Mouse (Mus musculus): ENCODE results near the gene Aldob. TPM values are rescaled to one million over a fixed set of nuclear protein-coding genes. Genes with fewer than 3 reads are reported as not detected.

Aldob gene
- polyA plus RNA-seq, 1 experiment from 2014 or later: 143 TPM

Other genes starting within 250 kb of the Aldob start
- gene Acnat2, start 141.4 kb downstream of the Aldob start, polyA plus RNA-seq (2015; fragmentation: Nextera tagmentation; extraction: Ambion mirVana): 0.36 and 0.43 TPM in 2 replicates
- 0.24 and 0.52 TPM in 2 replicates for gene Acnat1, start 75.6 kb downstream of the Aldob start, polyA plus RNA-seq (2015; fragmentation: Nextera tagmentation; extraction: Ambion mirVana)
- gene Baat, start 43.0 kb downstream of the Aldob start, polyA plus RNA-seq (2015; fragmentation: Nextera tagmentation; extraction: Ambion mirVana): 0.32 and 0.43 TPM in 2 replicates
- 57.8 and 74.2 TPM in 2 replicates for gene Mrpl50, start 28.5 kb downstream of the Aldob start, polyA plus RNA-seq (2015; fragmentation: Nextera tagmentation; extraction: Ambion mirVana)
- 3.0 and 4.2 TPM in 2 replicates for gene Zfp189, start 28.4 kb downstream of the Aldob start, polyA plus RNA-seq (2015; fragmentation: Nextera tagmentation; extraction: Ambion mirVana)
- 9.9 and 10.9 TPM in 2 replicates for gene Tmem246, start 48.3 kb upstream of the Aldob start, polyA plus RNA-seq (2015; fragmentation: Nextera tagmentation; extraction: Ambion mirVana)
- 17.0 and 19.7 TPM in 2 replicates for gene Rnf20, start 82.5 kb upstream of the Aldob start, polyA plus RNA-seq (2015; fragmentation: Nextera tagmentation; extraction: Ambion mirVana)
- not detected in 2 replicates for gene Ppp3r2, start 132.5 kb upstream of the Aldob start, polyA plus RNA-seq (2015; fragmentation: Nextera tagmentation; extraction: Ambion mirVana)